Mouse (Mus musculus) liver, adult 2 months (tissue): ENCODE measurements around the gene Tbx21. TPM values are rescaled to one million over a fixed set of nuclear protein-coding genes. Genes with fewer than 3 reads are reported as not detected.
A peak's percentile ranks its signal among the peaks of the same experiment; 100 is the strongest.

Experiments used
- DNase-seq: peaks from one replicate; pipeline ENCODE4 v3.0.0-alpha.2; 2011; ENCODE audit warnings: low read depth, low spot score; ENCODE audit errors: extremely low read depth
- H3K27ac ChIP-seq: fragments of 200-500 bp; replicated peaks from 2 replicates; pipeline ENCODE4 v1.5.1; 2012; ENCODE audit warnings: low read depth, mild to moderate bottlenecking, control low read depth, inconsistent platforms, low read length; ENCODE audit not compliant: insufficient read depth
- H3K27me3 ChIP-seq: fragments of 200-500 bp; 2 replicates; pipeline ENCODE4 v1.6.1; 2012; ENCODE audit warnings: mild to moderate bottlenecking, moderate library complexity, low read length, inconsistent platforms; ENCODE audit not compliant: control insufficient read depth, insufficient read depth
- H3K36me3 ChIP-seq: fragments of 200-500 bp; 2 replicates; pipeline ENCODE4 v1.6.1; 2012; ENCODE audit warnings: low read length, inconsistent platforms; ENCODE audit not compliant: control insufficient read depth, insufficient read depth
- H3K4me1 ChIP-seq: fragments of 200-500 bp; 2 replicates; pipeline ENCODE4 v1.6.1; 2011; ENCODE audit warnings: low read length; ENCODE audit not compliant: control insufficient read depth, insufficient read depth
- H3K4me3 ChIP-seq: fragments of 200-500 bp; 2 replicates; pipeline ENCODE4 v1.5.1; 2011; ENCODE audit warnings: low read depth, mild to moderate bottlenecking, control low read depth, low read length, moderate library complexity; ENCODE audit not compliant: insufficient read depth
- H3K79me2 ChIP-seq: fragments of 200-500 bp; 2 replicates; pipeline ENCODE4 v1.6.1; 2012; ENCODE audit warnings: inconsistent platforms, mild to moderate bottlenecking, low read length, moderate library complexity; ENCODE audit not compliant: control insufficient read depth, insufficient read depth
- H3K9ac ChIP-seq: fragments of 200-500 bp; 2 replicates; pipeline ENCODE4 v1.6.1; 2012; ENCODE audit warnings: low read depth, mild to moderate bottlenecking, control low read depth, inconsistent platforms, low read length
- CTCF ChIP-seq: fragments of 200-500 bp; IDR thresholded peaks from 2 replicates; pipeline ENCODE4 v1.5.1; 2011; ENCODE audit warnings: low read depth, low read length, control low read depth
- POLR2A ChIP-seq: fragments of 200-500 bp; IDR thresholded peaks from 2 replicates; pipeline ENCODE4 v1.6.1; 2011; ENCODE audit warnings: low read length, control low read depth; ENCODE audit not compliant: insufficient read depth; ENCODE audit errors: extremely low read depth
- WGBS: fragments of 180-500 bp; shearing (Covaris S2); methylation state at CpG from one replicate; pipeline ENCODE4 v1.1.7; 2018; 5-methylcytosine and 5-hydroxymethylcytosine counted together
- polyA plus RNA-seq: library from polyadenylated mRNA; depleted of rRNA; stranded (reverse); fragments of >200 nt; gene quantifications from 2 replicates; pipeline ENCODE4 v1.2.3, GENCODE M21; 2012
- total RNA-seq: library from RNA; depleted of rRNA; stranded (reverse); fragments of >200 nt; gene quantifications from 2 replicates; pipeline ENCODE4 v1.2.3, GENCODE M21; 2014

Tbx21 gene
- total and polyA plus RNA-seq, 2 experiments: 0.09 to 0.38 TPM

DNA sequence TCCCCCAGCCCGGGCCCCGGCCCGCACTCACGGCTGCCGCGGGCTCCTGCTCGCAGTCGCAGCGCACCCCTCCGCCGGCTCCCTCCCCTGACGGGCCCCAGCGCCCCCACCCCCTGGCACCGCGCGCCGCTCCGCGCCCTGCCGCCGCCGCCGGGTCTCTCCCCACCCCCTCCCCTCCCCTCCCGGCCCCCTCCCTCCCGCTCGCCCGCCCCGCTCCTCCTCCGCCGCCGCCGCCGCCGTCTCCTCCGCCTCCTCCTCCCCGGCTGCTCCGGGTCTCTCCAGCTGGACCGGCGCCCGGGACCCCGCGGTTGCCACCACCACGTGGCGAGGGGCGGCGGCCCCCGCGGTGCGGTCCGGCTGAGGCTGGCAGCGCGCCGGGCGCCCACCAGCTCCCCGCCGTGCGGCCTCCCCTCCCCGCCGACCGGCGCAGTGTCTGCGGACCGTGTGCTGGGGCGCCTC is 36.2 kb upstream of the Tbx21 start, which contains the start of gene Tbkbp1:
Tbkbp1 (minus strand) TSS at position 153 of the 459 bp plus-strand sequence.
- 2% methylated on average over 30 of the region's 64 CpGs for WGBS
- Histone ChIP-seq H3K27me3 (peaks cover 8% of the 10 kb centered on the region), H3K27ac (peak within 1 kb of the TSS; percentile 78)

DNA sequence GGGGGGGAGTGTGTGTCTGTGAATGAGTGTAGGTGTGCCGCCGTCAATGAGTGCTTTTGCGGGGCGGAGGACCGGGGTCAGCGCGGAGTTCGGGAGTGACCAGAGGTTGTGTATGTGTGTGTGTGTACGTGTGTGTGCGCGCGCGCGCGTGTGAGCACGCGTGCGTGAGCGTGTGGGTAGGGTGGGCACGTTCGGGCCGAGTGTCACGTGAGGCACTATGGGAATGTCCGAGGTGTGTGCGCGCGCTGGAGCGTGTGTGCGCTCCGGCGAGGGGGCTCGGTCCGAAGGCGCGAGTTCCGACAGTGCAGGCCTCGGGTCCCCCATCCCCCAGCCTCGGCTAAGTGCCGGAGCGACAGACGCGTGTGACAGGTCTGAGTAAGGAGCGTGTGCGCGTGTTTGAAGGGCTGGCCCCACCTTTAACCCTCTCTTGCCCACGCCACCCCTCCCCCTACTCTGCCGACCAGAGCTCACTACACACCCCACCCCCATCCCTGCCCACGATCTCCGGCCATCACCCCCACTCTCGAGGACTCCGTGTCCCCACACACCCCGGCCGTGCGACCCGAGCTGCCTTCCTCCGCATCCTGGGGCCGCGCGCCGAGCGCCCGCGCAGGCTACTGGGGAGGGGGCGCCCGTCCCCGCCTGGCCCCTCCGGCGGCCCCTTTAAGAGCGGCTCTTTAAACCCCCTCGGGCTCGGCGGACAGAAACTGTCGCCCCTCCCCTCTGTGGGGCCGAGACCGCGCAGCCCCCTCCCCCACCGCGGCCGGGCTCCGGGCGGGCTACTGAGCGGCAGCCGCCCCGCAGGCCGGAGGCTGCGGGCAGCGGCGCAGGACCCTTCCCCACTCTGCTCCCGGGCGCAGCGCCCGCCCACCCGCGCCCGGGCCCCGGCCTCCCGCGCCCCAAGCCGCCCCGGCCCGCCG is 35.5 kb upstream of the Tbx21 start:
- WGBS: 1% methylated on average over 100 of the region's 102 CpGs
- peak overlapping the region; percentile 78 for H3K27ac ChIP-seq
- peaks cover 2% of the 10 kb centered on the region; the same call in 1 of the 2 replicates for H3K4me1 ChIP-seq
- no peak for DNase-seq
- H3K9ac ChIP-seq: peak overlapping the region; percentile 78
- H3K36me3 ChIP-seq: no peaks in the 10 kb centered on the region
- H3K4me3 ChIP-seq: peak overlapping the region; percentile 88
- peaks cover 8% of the 10 kb centered on the region for H3K27me3 ChIP-seq
- no peaks in the 10 kb centered on the region; the same call in 1 of the 2 replicates for H3K79me2 ChIP-seq
- TF ChIP-seq POLR2A (0 out of 2 replicates have a peak, but pooled peaks have one; percentile 6), CTCF (no peak)

More for the DNA sequence above, 36.2 kb upstream of the Tbx21 start, which contains the start of gene Tbkbp1:
- Histone ChIP-seq H3K9ac (peak within 1 kb of the TSS; percentile 78), H3K4me3 (peak within 1 kb of the TSS; percentile 88), H3K4me1 (peaks cover 2% of the 10 kb centered on the region; the same call in 1 of the 2 replicates), H3K36me3 (no peaks in the 10 kb centered on the region), H3K79me2 (no peaks in the 10 kb centered on the region; the same call in 1 of the 2 replicates)
- DNase-seq: no peak
- TF ChIP-seq POLR2A (no peak), CTCF (no peak)

DNA sequence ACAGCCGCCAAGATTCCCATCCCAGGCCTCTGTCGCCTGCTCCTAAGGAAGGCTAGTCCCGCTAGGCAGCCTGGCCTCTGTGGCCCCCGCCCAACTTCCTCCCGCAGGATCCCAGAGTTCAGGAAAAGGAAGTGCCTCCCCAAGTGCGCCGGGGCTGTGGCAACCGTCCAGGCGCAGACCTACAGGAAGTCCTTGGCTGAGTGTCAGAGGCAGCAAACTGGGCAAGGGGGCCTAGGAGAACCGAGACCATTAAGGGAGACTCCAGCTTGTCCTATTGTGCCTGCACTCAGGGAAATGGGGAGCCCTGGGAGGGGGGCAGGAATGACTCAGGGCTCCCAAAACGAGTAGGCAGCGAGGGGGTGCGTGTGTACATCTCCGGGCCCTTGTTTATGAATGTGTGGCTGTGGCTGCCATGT is 34.9 kb upstream of the Tbx21 start:
- H3K9ac ChIP-seq: peak overlapping the region; percentile 78

DNA sequence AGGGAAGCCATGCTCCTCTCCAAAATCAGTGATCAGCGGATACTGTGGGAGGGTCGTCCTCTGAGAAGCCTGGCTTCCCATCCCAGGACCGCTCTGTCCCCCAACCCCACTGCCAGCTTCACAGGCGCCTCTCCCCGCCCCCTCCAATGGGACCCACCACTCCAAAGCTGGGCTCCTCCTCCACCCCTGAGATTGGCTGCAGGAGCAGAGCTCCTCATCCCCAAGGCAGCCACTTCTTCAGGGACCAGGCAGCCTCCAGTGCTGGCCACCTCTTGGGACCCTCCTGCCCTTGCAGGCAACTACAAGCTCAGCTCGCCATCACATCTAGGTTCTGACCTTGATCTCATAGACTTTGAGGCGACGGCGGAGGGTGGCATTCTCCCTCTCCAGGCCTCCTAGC is 33.9 kb upstream of the Tbx21 start:
- Histone ChIP-seq H3K27ac (peak overlapping the region; percentile 79), H3K4me1 (peaks cover 2% of the 10 kb centered on the region; the same call in 1 of the 2 replicates), H3K9ac (peak overlapping the region; percentile 56), H3K4me3 (peak overlapping the region; percentile 88), H3K27me3 (peaks cover 8% of the 10 kb centered on the region), H3K36me3 (no peaks in the 10 kb centered on the region), H3K79me2 (no peaks in the 10 kb centered on the region; the same call in 1 of the 2 replicates)
- 54% methylated on average over 9 of the region's 9 CpGs for WGBS
- no peak for TF ChIP-seq CTCF
- DNase-seq: no peak

More for the DNA sequence above, 34.9 kb upstream of the Tbx21 start:
- 11% methylated on average over 14 of the region's 14 CpGs for WGBS
- peak overlapping the region; percentile 88 for H3K4me3 ChIP-seq
- peaks cover 8% of the 10 kb centered on the region for H3K27me3 ChIP-seq
- peak overlapping the region; percentile 79 for H3K27ac ChIP-seq
- no peaks in the 10 kb centered on the region; the same call in 1 of the 2 replicates for H3K79me2 ChIP-seq
- no peaks in the 10 kb centered on the region for H3K36me3 ChIP-seq
- DNase-seq: peak; percentile 33
- TF ChIP-seq CTCF (no peak), POLR2A (no peak)
- H3K4me1 ChIP-seq: peaks cover 2% of the 10 kb centered on the region; the same call in 1 of the 2 replicates

DNA sequence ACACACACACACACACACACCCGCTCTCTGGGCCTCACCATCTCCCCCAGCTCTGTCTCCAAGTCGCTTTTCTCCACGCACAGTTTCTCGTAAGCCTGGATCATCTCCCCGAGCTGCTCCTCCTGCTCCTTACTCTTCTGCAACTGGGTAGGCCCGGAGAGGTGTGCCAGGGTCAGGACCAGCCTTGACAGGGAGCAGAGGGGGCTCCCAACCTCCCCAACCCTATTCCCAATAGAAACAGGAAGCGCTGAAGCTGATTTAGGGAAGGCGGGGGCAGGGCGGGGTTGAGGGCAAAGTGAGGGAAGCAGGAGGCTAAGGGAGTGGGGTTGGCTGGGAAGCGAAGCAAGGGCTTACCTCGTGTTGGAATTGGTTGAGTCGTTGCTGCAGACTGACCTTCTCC is 33.5 kb upstream of the Tbx21 start:
- Histone ChIP-seq H3K79me2 (no peaks in the 10 kb centered on the region; the same call in 1 of the 2 replicates), H3K4me1 (peaks cover 2% of the 10 kb centered on the region; the same call in 1 of the 2 replicates), H3K36me3 (no peaks in the 10 kb centered on the region), H3K27me3 (peaks cover 8% of the 10 kb centered on the region), H3K4me3 (peak overlapping the region; percentile 88), H3K27ac (no peak overlapping the region), H3K9ac (peak overlapping the region; percentile 56; the same call in 1 of the 2 replicates)
- no peak for DNase-seq
- 55% methylated on average over 12 of the region's 12 CpGs for WGBS
- TF ChIP-seq CTCF (no peak), POLR2A (no peak)
